Mouse (Mus musculus): ENCODE results near the gene Hoxa4.

Hoxa4 gene

GRCm38 (mm10) chr6:52205221-52205620, 13.7 kb upstream of the Hoxa4 start:
- CTCF ChIA-PET: no interaction called here

GRCm38 (mm10) chr6:52204050-52204752, 12.6 kb upstream of the Hoxa4 start, which contains the start of gene Hoxa5:
Gene Hoxa5, minus strand, starts transcription at chr6:52204587.
- CTCF ChIA-PET: no interaction called here

- CTCF ChIA-PET: no interaction called here
Measured at GRCm38 (mm10) chr6:52203371-52204049, 12.0 kb upstream of the Hoxa4 start.

- CTCF ChIA-PET: interaction anchor here (0.9 kb wide), 1 partner anchor 21 kb away, joined by 4 read pairs; no protein-coding TSS in a partner anchor
Measured at GRCm38 (mm10) chr6:52203121-52203370, 11.5 kb upstream of the Hoxa4 start.

- CTCF ChIA-PET: interaction anchor here (0.9 kb wide), 1 partner anchor 22 kb away, joined by 4 read pairs; no protein-coding TSS in a partner anchor
Measured at GRCm38 (mm10) chr6:52202362-52203120, 11.0 kb upstream of the Hoxa4 start.

- CTCF ChIA-PET: no interaction called here
Measured at GRCm38 (mm10) chr6:52201269-52201668, 9.7 kb upstream of the Hoxa4 start.

GRCm38 (mm10) chr6:52200751-52201250, 9.2 kb upstream of the Hoxa4 start:
- CTCF ChIA-PET: no interaction called here

- CTCF ChIA-PET: no interaction called here
Measured at GRCm38 (mm10) chr6:52200073-52200750, 8.7 kb upstream of the Hoxa4 start.

GRCm38 (mm10) chr6:52197271-52197670, 5.7 kb upstream of the Hoxa4 start:
- CTCF ChIA-PET: no interaction called here

GRCm38 (mm10) chr6:52196811-52197210, 5.3 kb upstream of the Hoxa4 start:
- CTCF ChIA-PET: no interaction called here

- CTCF ChIA-PET: no interaction called here
Measured at GRCm38 (mm10) chr6:52194690-52195089, 3.1 kb upstream of the Hoxa4 start.

- CTCF ChIA-PET: no interaction called here
Measured at GRCm38 (mm10) chr6:52191860-52192550, 452 bp upstream of the Hoxa4 start.

GRCm38 (mm10) chr6:52190410-52190809, 1.1 kb downstream of the Hoxa4 start:
- CTCF ChIA-PET: interaction anchor here (0.6 kb wide), 1 partner anchor 405 kb away, joined by 4 read pairs; no protein-coding TSS in a partner anchor

GRCm38 (mm10) chr6:52189909-52190308, 1.6 kb downstream of the Hoxa4 start:
- CTCF ChIA-PET: interaction anchor here (0.6 kb wide), 1 partner anchor 405 kb away, joined by 4 read pairs; no protein-coding TSS in a partner anchor

GRCm38 (mm10) chr6:52189172-52189591, 2.4 kb downstream of the Hoxa4 start:
- CTCF ChIA-PET: no interaction called here

- CTCF ChIA-PET: no interaction called here
Measured at GRCm38 (mm10) chr6:52186500-52186899, 5.1 kb downstream of the Hoxa4 start.

GRCm38 (mm10) chr6:52185834-52186233, 5.7 kb downstream of the Hoxa4 start:
- CTCF ChIA-PET: no interaction called here

- CTCF ChIA-PET: no interaction called here
Measured at GRCm38 (mm10) chr6:52185222-52185621, 6.3 kb downstream of the Hoxa4 start.

GRCm38 (mm10) chr6:52184668-52185067, 6.9 kb downstream of the Hoxa4 start:
- CTCF ChIA-PET: no interaction called here

- CTCF ChIA-PET: no interaction called here
Measured at GRCm38 (mm10) chr6:52183311-52184080, 8.1 kb downstream of the Hoxa4 start.

GRCm38 (mm10) chr6:52182793-52183192, 8.8 kb downstream of the Hoxa4 start:
- CTCF ChIA-PET: no interaction called here

Data from spleen, embryonic (tissue).